Mouse (Mus musculus) right cerebral cortex, adult 2 months (tissue): ENCODE results near the gene Gm29049.
"Not testable (repeated sequence)": the region's sequence is repeated elsewhere in the genome, so short reads cannot be mapped to it uniquely, and the experiment has no call there.

ENCODE experiments used
- DNase-seq, 2 experiments: peaks; one replicate each; pipeline ENCODE4 v3.0.0; 2021 to 2022; ENCODE audit warnings: low spot score in 2 of 2

Gm29049 gene

DNA sequence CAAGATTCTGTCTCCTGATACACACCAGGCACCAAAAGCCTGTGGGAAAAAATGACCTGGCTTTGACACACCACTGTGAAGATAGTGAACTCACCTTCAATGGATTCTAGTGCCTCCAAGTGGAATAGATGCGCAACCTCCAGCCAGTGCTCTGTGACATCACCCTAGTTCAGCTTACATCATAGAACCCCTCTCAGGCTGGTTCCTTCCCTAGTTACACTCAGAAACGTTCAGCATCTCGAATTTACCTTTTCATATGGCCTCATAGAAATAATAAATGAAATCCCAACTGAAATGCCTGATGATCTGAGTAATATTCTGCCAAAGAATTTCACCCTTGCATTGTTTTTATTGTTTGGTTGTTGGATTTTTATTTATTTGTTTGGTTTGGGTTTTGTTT lies at the start of gene Gm29049:
TSS of gene Gm29049 (minus strand) at position 101 of the 400 bp plus-strand sequence.
- not testable (repeated sequence) for DNase-seq
